15 mouse cellular contexts compared by ENCODE assay signal in genomic region chr9:62190474-62190873, GRCm38 (mm10).
DNase-seq lines count a peak whose midpoint lies in the region; ATAC-seq and TF ChIP-seq lines count a peak whose summit lies in the region.
"Had no signal": no experiment of that assay in that cellular context is flagged by ENCODE, and none has a peak within 500 bp of the region (broad histone marks: within the 10 kb centered on the region; RNA-seq: fewer than 3 reads in every experiment).

No protein-coding gene starts in this region.

- 25% methylated on average over 6 of the region's 6 CpGs for WGBS in midbrain, embryonic 10.5 days
- 20% methylated on average over 6 of the region's 6 CpGs for WGBS in midbrain, embryonic 11.5 days
- 9% methylated on average over 6 of the region's 6 CpGs for WGBS in hindbrain, postnatal 0 days

- no peak overlapping the region for H3K4me2 ChIP-seq in midbrain, embryonic 11.5 days
- no peak overlapping the region; the same call in 1 of the 2 replicates for H3K4me2 ChIP-seq in hindbrain, postnatal 0 days (ENCODE audit: low read depth, low read length)
- H3K4me2 ChIP-seq: embryonic facial prominence, embryonic 13.5 days; heart, embryonic 12.5 days had no signal

- peaks cover 39% of the 10 kb centered on the region for H3K4me1 ChIP-seq in midbrain, embryonic 10.5 days
- peaks cover 11% of the 10 kb centered on the region for H3K4me1 ChIP-seq in midbrain, embryonic 11.5 days (ENCODE audit: control insufficient read depth, insufficient read depth, low read length)
- peaks cover 40% of the 10 kb centered on the region for H3K4me1 ChIP-seq in hindbrain, postnatal 0 days (ENCODE audit: insufficient read depth, low read length)

- no peak for TF ChIP-seq CTCF in hindbrain, postnatal 0 days (IDR thresholded peaks at IDR 0.05; ENCODE audit: low read depth)

- peak; percentile 39 to 49 for DNase-seq in cerebellum, postnatal 14 days
- DNase-seq in cerebellum, postnatal 36 days, result no peak
- peak; percentile 15 for DNase-seq in midbrain, embryonic 10.5 days (ENCODE audit: low spot score)
- DNase-seq in midbrain, embryonic 11.5 days (ENCODE audit: low spot score, missing footprints), result no peak
- DNase-seq in hindbrain, postnatal 0 days (ENCODE audit: low spot score), result peak; percentile 76
- DNase-seq in retina, postnatal 1 day, result peak; percentile 56
- no peak for DNase-seq in adrenal gland, postnatal 25 days
- DNase-seq in layer of hippocampus, adult 9-11 months, result no peak
- DNase-seq: cerebellum, adult 9-10 months; kidney, postnatal 4 days; liver, postnatal 0 days; thymus, adult 18-20 months had no signal

- no peak for ATAC-seq in midbrain, embryonic 11.5 days (ENCODE audit: low FRiP score)
- peak; percentile 77 for ATAC-seq in hindbrain, postnatal 0 days
- ATAC-seq: inflammation-experienced regulatory T-cells, adult 6 months; liver, postnatal 0 days had no signal

- H3K9ac ChIP-seq in midbrain, embryonic 11.5 days (ENCODE audit: low read length), result no peak overlapping the region
- no peak overlapping the region for H3K9ac ChIP-seq in hindbrain, postnatal 0 days (replicated peaks; ENCODE audit: low read length)
- H3K9ac ChIP-seq: embryonic facial prominence, embryonic 13.5 days; heart, embryonic 12.5 days; liver, postnatal 0 days had no signal

- no peaks in the 10 kb centered on the region for H3K36me3 ChIP-seq in midbrain, embryonic 10.5 days
- no peaks in the 10 kb centered on the region for H3K36me3 ChIP-seq in midbrain, embryonic 11.5 days (ENCODE audit: control insufficient read depth, insufficient read depth, low read length)
- H3K36me3 ChIP-seq in hindbrain, postnatal 0 days (ENCODE audit: insufficient read depth, low read length), result no peaks in the 10 kb centered on the region
- H3K36me3 ChIP-seq: embryonic facial prominence, embryonic 13.5 days; heart, embryonic 12.5 days had no signal

- no peak overlapping the region for H3K27ac ChIP-seq in midbrain, embryonic 10.5 days (replicated peaks)
- H3K27ac ChIP-seq in midbrain, embryonic 11.5 days (ENCODE audit: low read depth, low read length), result no peak overlapping the region
- H3K27ac ChIP-seq in hindbrain, postnatal 0 days, result peak overlapping the region; percentile 52
- H3K27ac ChIP-seq: embryonic facial prominence, embryonic 13.5 days had no signal

- peaks cover 45% of the 10 kb centered on the region for H3K27me3 ChIP-seq in midbrain, embryonic 10.5 days (ENCODE audit: low read depth, poor library complexity, severe bottlenecking)
- no peaks in the 10 kb centered on the region for H3K27me3 ChIP-seq in midbrain, embryonic 11.5 days (ENCODE audit: control insufficient read depth, insufficient read depth, low read length)
- no peaks in the 10 kb centered on the region for H3K27me3 ChIP-seq in hindbrain, postnatal 0 days (ENCODE audit: insufficient read depth, low read length)
- H3K27me3 ChIP-seq: embryonic facial prominence, embryonic 13.5 days had no signal

- H3K4me3 ChIP-seq in midbrain, embryonic 10.5 days, result no peak overlapping the region
- no peak overlapping the region for H3K4me3 ChIP-seq in midbrain, embryonic 11.5 days (ENCODE audit: low read depth, low read length)
- no peak overlapping the region for H3K4me3 ChIP-seq in hindbrain, postnatal 0 days (ENCODE audit: low read length)
- H3K4me3 ChIP-seq: embryonic facial prominence, embryonic 13.5 days; heart, embryonic 12.5 days had no signal

- H3K9me3 ChIP-seq in midbrain, embryonic 10.5 days (replicated peaks), result no peaks in the 10 kb centered on the region
- H3K9me3 ChIP-seq in midbrain, embryonic 11.5 days (ENCODE audit: control insufficient read depth, low read length), result no peaks in the 10 kb centered on the region
- H3K9me3 ChIP-seq in hindbrain, postnatal 0 days (ENCODE audit: low read length), result no peaks in the 10 kb centered on the region
- H3K9me3 ChIP-seq: embryonic facial prominence, embryonic 13.5 days; heart, embryonic 12.5 days had no signal

Comparison
In these comparisons a context has a peak if more than half of its experiments do, and no peak if none do; other contexts are left out.
1. DNase-seq: peak in cerebellum, postnatal 14 days (2 of 2), midbrain, embryonic 10.5 days (single experiment), hindbrain, postnatal 0 days (single experiment) and retina, postnatal 1 day (single experiment); none in cerebellum, postnatal 36 days (0 of 2), midbrain, embryonic 11.5 days (single experiment), adrenal gland, postnatal 25 days (single experiment) and layer of hippocampus, adult 9-11 months (single experiment).